Mouse (Mus musculus) midbrain, embryonic 13.5 days (tissue): ENCODE measurements at regions not wholly inside any gene's neighbourhood (a gene's known extent, or its start where the extent isn't known, plus 50 kb on each side); places are given as distances from the start of the nearest gene placed in this dataset.

Experiments used
- ATAC-seq: fragments of 200-750 bp; cut with Nextera tagmentation; 2 replicates; pipeline ENCODE4 v1.8.0; 2017; ENCODE audit warnings: mild to moderate bottlenecking, moderate TSS enrichment, moderate library complexity
- H3K27ac ChIP-seq: fragments of 300-500 bp; sonication (generic); 2 replicates; pipeline ENCODE4 v1.5.1; 2015; ENCODE audit warnings: inconsistent platforms, mild to moderate bottlenecking, moderate library complexity
- H3K27me3 ChIP-seq: fragments of 300-500 bp; sonication (generic); 2 replicates; pipeline ENCODE4 v1.6.1; 2015; ENCODE audit warnings: mild to moderate bottlenecking, inconsistent platforms
- H3K36me3 ChIP-seq: fragments of 300-500 bp; sonication (generic); 2 replicates; pipeline ENCODE4 v1.6.1; 2015; ENCODE audit warnings: mild to moderate bottlenecking, inconsistent platforms
- H3K4me1 ChIP-seq: fragments of 300-500 bp; sonication (generic); replicated peaks from 2 replicates; pipeline ENCODE4 v1.6.1; 2015; ENCODE audit warnings: inconsistent platforms
- H3K4me2 ChIP-seq: fragments of 300-500 bp; sonication (generic); replicated peaks from 2 replicates; pipeline ENCODE4 v1.6.1; 2015; ENCODE audit warnings: moderate library complexity, mild to moderate bottlenecking, inconsistent platforms
- H3K4me3 ChIP-seq: fragments of 300-500 bp; sonication (generic); replicated peaks from 2 replicates; pipeline ENCODE4 v1.5.1; 2015; ENCODE audit warnings: mild to moderate bottlenecking, inconsistent platforms
- H3K9ac ChIP-seq: fragments of 300-500 bp; sonication (generic); replicated peaks from 2 replicates; pipeline ENCODE4 v1.6.1; 2015; ENCODE audit warnings: mild to moderate bottlenecking, inconsistent platforms
- H3K9me3 ChIP-seq: fragments of 300-500 bp; sonication (generic); 2 replicates; pipeline ENCODE4 v1.6.1; 2016; ENCODE audit warnings: mild to moderate bottlenecking, inconsistent platforms
- WGBS: fragments of 180-500 bp; shearing (Covaris S2); methylation state at CpG from one replicate; pipeline ENCODE4 v1.1.7; 2015; 5-methylcytosine and 5-hydroxymethylcytosine counted together

DNA sequence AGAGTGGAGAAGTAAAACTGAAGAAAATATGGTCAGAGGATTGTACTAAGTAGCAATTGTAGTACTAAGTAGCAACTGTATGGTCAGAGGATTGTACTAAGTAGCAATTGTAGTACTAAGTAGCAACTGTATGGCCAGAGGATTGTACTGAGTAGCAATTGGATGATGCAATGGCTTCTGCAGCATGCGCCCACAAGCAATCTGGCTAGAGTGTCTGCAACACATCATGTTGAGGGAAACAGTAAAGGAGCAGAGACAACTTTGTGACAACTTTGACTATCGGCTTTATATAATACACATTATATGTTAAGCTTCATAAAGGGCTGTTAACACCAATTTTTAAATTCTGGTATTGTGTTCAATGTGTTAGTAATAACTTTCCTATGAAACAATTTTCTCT, 188.4 kb upstream of the Gadl1 start:
- no peak for ATAC-seq
- no peaks in the 10 kb centered on the region for H3K36me3 ChIP-seq
- H3K27ac ChIP-seq: no peak overlapping the region
- no peak overlapping the region for H3K4me2 ChIP-seq
- H3K4me1 ChIP-seq: peaks cover 9% of the 10 kb centered on the region; the same call in 1 of the 2 replicates
- H3K9ac ChIP-seq: no peak overlapping the region
- H3K4me3 ChIP-seq: no peak overlapping the region
- peaks cover 8% of the 10 kb centered on the region; the same call in 1 of the 2 replicates for H3K9me3 ChIP-seq
- 93% methylated on average over 2 of the region's 2 CpGs for WGBS
- no peaks in the 10 kb centered on the region for H3K27me3 ChIP-seq

DNA sequence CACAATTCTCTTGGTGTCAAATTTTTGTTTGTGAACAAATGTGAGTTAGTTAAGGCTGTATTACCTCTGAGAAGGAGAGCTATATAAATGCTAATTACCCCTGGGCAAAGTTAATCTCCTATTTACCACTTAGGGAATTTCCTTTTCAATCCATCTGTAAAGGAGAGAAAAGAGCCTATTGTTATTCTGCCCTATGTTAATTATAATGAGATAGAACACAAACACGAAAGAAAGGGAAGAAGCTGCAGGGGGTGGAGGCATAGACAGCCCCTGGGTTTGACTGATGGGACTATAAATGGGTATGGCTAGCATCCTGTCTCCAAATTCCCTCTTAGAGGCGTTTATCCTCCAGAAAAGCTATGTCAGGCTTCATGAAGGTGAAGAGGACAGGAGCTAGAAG, 185.2 kb upstream of the Gadl1 start:
- Histone ChIP-seq H3K36me3 (no peaks in the 10 kb centered on the region), H3K27ac (0 out of 2 replicates have a peak overlapping the region, but pooled peaks have one; percentile 2), H3K9ac (no peak overlapping the region), H3K4me3 (no peak overlapping the region), H3K4me2 (no peak overlapping the region), H3K9me3 (peaks cover 8% of the 10 kb centered on the region; the same call in 1 of the 2 replicates), H3K27me3 (no peaks in the 10 kb centered on the region), H3K4me1 (peaks cover 9% of the 10 kb centered on the region; the same call in 1 of the 2 replicates)
- WGBS: 4% methylated on average over 2 of the region's 2 CpGs
- ATAC-seq: no peak

DNA sequence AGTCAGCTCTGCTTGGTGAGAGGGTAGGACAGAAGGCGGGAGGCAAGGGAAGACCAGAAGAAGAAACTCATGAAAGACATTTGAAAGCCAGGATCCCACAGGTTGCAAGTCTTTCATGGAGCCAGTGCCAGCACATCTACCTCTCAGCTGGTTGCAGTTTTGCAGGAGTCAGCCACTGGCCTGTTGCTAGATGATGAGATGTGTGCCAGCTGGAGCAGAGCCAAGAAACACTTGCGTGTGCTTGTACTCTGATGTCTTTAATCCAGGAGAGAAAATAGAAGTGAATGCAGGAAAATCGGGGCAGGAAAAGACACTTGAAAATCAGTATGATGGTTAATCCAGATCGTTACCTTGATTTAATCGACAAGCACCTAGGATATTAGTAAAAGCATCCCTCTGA, 181.9 kb upstream of the Gadl1 start:
- 76% methylated on average over 5 of the region's 5 CpGs for WGBS
- no peaks in the 10 kb centered on the region for H3K27me3 ChIP-seq
- H3K27ac ChIP-seq: no peak overlapping the region
- peaks cover 8% of the 10 kb centered on the region; the same call in 1 of the 2 replicates for H3K9me3 ChIP-seq
- no peak overlapping the region for H3K4me3 ChIP-seq
- H3K36me3 ChIP-seq: no peaks in the 10 kb centered on the region
- no peak overlapping the region for H3K9ac ChIP-seq
- no peak for ATAC-seq
- H3K4me1 ChIP-seq: peaks cover 9% of the 10 kb centered on the region; the same call in 1 of the 2 replicates
- H3K4me2 ChIP-seq: no peak overlapping the region

DNA sequence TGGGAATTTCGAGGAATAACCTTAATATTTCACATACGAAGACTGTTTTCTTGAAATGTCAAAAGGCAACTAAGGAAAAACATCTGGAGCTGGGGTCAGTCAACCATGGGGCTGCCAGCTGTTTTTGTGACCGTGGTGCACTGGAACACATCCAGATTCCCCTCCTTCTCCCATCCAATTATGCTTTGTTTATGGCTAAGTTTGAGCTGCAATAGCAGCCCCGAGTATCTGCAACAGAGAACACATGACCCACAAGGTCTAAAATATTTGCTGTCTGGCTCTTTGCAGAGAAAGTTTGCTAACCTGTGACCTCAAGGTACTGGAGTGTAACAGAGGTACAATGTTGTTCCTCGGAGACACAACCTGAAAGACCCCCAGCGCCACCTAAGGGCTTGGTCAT, 177.7 kb upstream of the Gadl1 start:
- Histone ChIP-seq H3K27ac (no peak overlapping the region), H3K36me3 (no peaks in the 10 kb centered on the region), H3K4me3 (no peak overlapping the region), H3K4me2 (no peak overlapping the region), H3K4me1 (no peaks in the 10 kb centered on the region), H3K27me3 (no peaks in the 10 kb centered on the region), H3K9ac (no peak overlapping the region), H3K9me3 (no peaks in the 10 kb centered on the region)
- ATAC-seq: no peak
- WGBS: 60% methylated on average over 6 of the region's 6 CpGs

DNA sequence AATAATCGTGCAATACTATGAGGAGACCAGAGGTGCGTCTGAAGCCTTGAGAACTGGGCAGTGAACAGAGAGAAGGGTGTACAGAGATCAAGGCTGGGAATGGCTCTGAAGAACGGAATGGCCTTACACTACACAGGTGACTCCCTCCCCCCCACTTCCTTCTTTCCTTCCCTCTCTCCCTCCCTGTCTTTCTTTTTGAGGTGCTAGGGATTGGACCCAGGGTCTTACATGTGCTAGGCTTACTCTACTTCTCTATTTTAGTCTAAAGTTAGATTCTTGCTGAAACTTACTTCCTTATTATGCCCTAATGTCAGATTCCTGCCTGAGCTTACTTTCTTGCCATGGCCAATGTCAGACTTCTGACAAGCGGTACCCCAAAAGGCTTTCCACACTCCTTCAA, 176.2 kb upstream of the Gadl1 start:
- H3K27ac ChIP-seq: no peak overlapping the region
- WGBS: 89% methylated on average over 4 of the region's 4 CpGs
- H3K9ac ChIP-seq: no peak overlapping the region
- H3K36me3 ChIP-seq: no peaks in the 10 kb centered on the region
- H3K9me3 ChIP-seq: no peaks in the 10 kb centered on the region
- no peak overlapping the region for H3K4me2 ChIP-seq
- no peaks in the 10 kb centered on the region for H3K4me1 ChIP-seq
- no peaks in the 10 kb centered on the region for H3K27me3 ChIP-seq
- H3K4me3 ChIP-seq: no peak overlapping the region
- no peak for ATAC-seq

DNA sequence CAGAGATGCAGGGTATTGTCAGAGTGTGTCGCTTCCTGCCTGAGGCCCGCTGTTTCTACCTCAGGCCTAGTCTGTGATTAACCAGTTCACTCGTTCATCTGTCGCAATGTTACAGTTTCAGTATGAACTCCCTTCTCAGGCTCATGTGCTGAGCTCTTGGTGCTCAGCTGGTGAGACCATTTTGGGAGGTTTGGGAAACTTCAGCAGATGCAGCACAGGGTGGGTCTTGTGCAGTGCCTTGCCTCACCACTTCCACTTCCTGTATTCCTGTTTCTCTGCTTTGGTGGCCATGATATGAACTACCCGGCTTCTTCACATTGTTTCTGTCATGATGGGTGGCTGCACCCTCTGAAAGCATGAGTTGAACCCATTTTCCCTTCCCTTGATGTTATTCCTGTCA, 169.3 kb upstream of the Gadl1 start:
- no peaks in the 10 kb centered on the region for H3K27me3 ChIP-seq
- H3K9ac ChIP-seq: no peak overlapping the region
- no peak overlapping the region for H3K4me2 ChIP-seq
- no peak overlapping the region for H3K4me3 ChIP-seq
- WGBS: 83% methylated on average over 5 of the region's 5 CpGs
- ATAC-seq: no peak
- no peaks in the 10 kb centered on the region for H3K36me3 ChIP-seq
- no peak overlapping the region for H3K27ac ChIP-seq
- H3K4me1 ChIP-seq: no peaks in the 10 kb centered on the region
- 0 out of 2 replicates have a peak, but pooled peaks cover 4% of the 10 kb centered on the region for H3K9me3 ChIP-seq

DNA sequence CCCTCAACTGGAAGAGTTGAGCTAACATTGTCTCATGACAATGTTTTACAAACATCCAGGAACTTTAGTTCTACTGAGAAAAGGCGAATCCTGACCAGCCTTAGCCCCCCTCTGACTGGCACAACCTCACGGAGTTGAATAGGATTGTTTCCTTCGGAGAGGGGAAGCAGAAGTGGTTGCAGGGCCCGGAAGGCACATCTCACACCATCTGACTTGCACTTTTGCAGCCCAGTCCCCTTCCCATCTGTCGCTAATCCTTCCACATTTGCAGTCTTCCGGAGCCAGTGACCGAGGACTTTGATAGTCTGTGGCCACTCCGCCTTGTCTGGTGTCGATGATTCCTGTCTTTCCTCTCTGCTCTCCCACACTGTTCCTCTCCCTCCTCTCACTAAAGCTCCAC, 162.8 kb upstream of the Gadl1 start:
- Histone ChIP-seq H3K27me3 (no peaks in the 10 kb centered on the region), H3K9ac (no peak overlapping the region), H3K4me1 (no peaks in the 10 kb centered on the region), H3K9me3 (0 out of 2 replicates have a peak, but pooled peaks cover 4% of the 10 kb centered on the region), H3K27ac (no peak overlapping the region), H3K4me3 (no peak overlapping the region), H3K4me2 (no peak overlapping the region), H3K36me3 (no peaks in the 10 kb centered on the region)
- ATAC-seq: no peak
- WGBS: 80% methylated on average over 9 of the region's 9 CpGs

DNA sequence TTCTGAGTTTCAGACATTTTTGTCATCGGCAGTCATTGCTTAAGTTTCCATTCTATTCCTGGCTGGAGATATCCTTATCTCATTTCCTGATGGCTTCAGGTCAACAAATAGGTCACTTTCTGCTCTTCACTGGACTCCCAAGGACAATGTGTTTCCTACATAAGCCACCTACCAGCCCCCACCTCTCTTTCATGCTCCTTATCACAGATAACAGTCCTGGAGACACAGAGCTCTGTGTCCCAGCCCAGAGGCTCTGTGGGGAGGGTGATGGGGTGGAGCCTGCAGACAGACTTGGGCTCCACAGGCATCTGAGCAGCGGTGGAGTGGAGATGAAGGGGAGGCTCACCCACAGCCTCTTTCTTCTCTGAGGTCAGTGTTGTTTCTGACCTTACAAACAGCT, 148.8 kb upstream of the Gadl1 start:
- peaks cover 6% of the 10 kb centered on the region; the same call in 1 of the 2 replicates for H3K9me3 ChIP-seq
- H3K4me1 ChIP-seq: peaks cover 18% of the 10 kb centered on the region; the same call in 1 of the 2 replicates
- H3K4me3 ChIP-seq: no peak overlapping the region
- H3K9ac ChIP-seq: no peak overlapping the region
- no peak for ATAC-seq
- H3K36me3 ChIP-seq: no peaks in the 10 kb centered on the region
- WGBS: 56% methylated on average over 2 of the region's 2 CpGs
- no peak overlapping the region for H3K27ac ChIP-seq
- no peak overlapping the region for H3K4me2 ChIP-seq
- no peaks in the 10 kb centered on the region for H3K27me3 ChIP-seq

DNA sequence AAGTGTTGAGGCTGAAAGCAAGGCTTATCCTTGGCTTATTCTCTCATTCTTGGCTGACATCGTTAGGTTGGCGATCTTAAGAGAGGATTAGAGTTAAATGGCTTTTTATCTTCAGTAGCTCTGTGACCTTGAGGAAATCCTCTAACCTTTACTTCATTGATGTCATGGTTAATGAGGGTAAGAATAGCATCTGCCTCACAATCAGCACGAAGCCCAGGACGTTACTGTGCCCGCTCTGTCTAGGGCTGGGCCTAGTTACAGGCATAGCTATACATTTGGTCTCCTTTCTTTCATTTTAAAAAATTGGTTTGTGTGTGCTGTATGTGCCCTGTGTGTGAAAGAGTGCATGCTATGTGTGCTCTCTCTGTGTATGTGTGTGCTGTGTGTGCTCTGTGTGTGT, 145.1 kb upstream of the Gadl1 start:
- peaks cover 6% of the 10 kb centered on the region; the same call in 1 of the 2 replicates for H3K9me3 ChIP-seq
- H3K4me2 ChIP-seq: no peak overlapping the region
- H3K36me3 ChIP-seq: no peaks in the 10 kb centered on the region
- H3K27me3 ChIP-seq: no peaks in the 10 kb centered on the region
- peak; percentile 30; the same call in 1 of the 2 replicates for ATAC-seq
- H3K4me1 ChIP-seq: peaks cover 18% of the 10 kb centered on the region; the same call in 1 of the 2 replicates
- 28% methylated on average over 5 of the region's 5 CpGs for WGBS
- no peak overlapping the region for H3K27ac ChIP-seq
- no peak overlapping the region for H3K9ac ChIP-seq
- no peak overlapping the region for H3K4me3 ChIP-seq

DNA sequence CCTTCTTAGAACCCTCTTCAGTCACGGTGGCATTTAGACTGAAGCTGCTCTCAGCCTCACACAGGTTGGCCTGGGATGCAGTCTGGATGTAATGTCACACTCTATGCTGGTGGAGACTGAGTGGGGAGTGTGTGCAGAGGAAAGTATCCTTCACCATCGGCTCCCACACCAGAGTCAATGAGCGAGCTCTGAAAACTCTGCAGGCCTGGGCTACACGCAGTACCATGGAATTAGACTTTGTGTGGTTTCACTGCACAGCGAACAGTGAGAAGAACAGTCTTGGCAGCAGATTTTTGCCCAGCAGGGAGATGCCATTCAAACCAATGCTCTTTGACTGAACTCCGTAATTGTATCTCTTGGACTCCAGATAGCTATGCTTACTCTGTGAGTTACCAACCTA, 142.8 kb upstream of the Gadl1 start:
- Histone ChIP-seq H3K9ac (no peak overlapping the region), H3K27me3 (no peaks in the 10 kb centered on the region)
- 90% methylated on average over 6 of the region's 6 CpGs for WGBS

DNA sequence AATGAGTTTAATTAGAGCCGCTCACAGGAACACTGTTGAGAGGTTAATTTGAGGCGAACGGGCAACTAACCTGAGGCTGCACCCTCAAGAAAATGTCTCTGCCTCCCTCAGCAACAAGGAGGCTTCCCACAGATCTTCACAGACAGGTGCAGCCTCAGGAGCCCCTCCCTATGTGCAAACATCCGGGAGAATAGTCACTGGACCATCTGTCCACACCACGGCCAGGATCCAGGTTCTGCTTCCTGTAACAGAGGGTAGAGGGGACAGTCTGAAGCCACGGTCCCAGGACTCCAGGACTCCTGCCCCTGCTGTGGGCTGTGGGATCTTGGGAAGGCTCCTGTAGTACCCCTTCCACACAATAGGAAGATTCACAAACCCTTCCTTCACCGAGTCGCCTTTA, 134.1 kb upstream of the Gadl1 start:
- Histone ChIP-seq H3K9ac (no peak overlapping the region), H3K27ac (no peak overlapping the region)

More for the DNA sequence above, 142.8 kb upstream of the Gadl1 start:
- ATAC-seq: no peak
- Histone ChIP-seq H3K36me3 (no peaks in the 10 kb centered on the region), H3K9me3 (peaks cover 6% of the 10 kb centered on the region; the same call in 1 of the 2 replicates), H3K4me1 (peaks cover 12% of the 10 kb centered on the region; the same call in 1 of the 2 replicates), H3K4me2 (no peak overlapping the region), H3K4me3 (no peak overlapping the region), H3K27ac (no peak overlapping the region)

DNA sequence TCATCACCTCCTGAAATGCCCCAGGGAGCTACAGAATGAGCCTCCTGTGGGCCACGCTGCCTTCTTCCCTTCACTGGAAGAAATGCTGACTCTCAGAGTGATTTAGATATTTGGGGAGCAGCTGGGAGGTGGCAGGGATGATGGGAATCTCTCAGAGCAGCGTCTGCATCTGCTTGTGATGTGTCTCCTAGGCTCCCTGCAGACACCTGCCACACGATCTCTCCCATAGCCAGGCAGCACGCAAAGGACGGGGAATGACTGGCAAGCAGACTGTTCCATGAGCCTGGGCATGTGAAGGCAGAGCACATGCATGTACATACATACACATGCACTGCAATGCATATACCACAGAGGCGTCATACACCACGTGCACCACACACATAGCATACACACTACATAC, 133.4 kb upstream of the Gadl1 start:
- Histone ChIP-seq H3K27ac (peak overlapping the region; percentile 36; the same call in 1 of the 2 replicates), H3K27me3 (no peaks in the 10 kb centered on the region), H3K9ac (no peak overlapping the region), H3K4me1 (peaks cover 8% of the 10 kb centered on the region), H3K4me2 (no peak overlapping the region), H3K9me3 (no peaks in the 10 kb centered on the region), H3K36me3 (no peaks in the 10 kb centered on the region), H3K4me3 (no peak overlapping the region)
- ATAC-seq: no peak
- WGBS: 64% methylated on average over 7 of the region's 7 CpGs

More for the DNA sequence above, 134.1 kb upstream of the Gadl1 start:
- no peak for ATAC-seq
- Histone ChIP-seq H3K9me3 (no peaks in the 10 kb centered on the region), H3K4me2 (no peak overlapping the region), H3K27me3 (no peaks in the 10 kb centered on the region), H3K4me3 (no peak overlapping the region), H3K36me3 (no peaks in the 10 kb centered on the region), H3K4me1 (peaks cover 8% of the 10 kb centered on the region)
- WGBS: 81% methylated on average over 8 of the region's 8 CpGs
